Mouse (Mus musculus) kidney, postnatal 4 days (tissue): ENCODE measurements around the gene Sirt7.

ENCODE experiments used
- DNase-seq, 2 experiments: peaks; one replicate each; pipeline ENCODE4 v3.0.0; 2021; ENCODE audit warnings: mixed read lengths in 2 of 2

Gene Sirt7

DNA sequence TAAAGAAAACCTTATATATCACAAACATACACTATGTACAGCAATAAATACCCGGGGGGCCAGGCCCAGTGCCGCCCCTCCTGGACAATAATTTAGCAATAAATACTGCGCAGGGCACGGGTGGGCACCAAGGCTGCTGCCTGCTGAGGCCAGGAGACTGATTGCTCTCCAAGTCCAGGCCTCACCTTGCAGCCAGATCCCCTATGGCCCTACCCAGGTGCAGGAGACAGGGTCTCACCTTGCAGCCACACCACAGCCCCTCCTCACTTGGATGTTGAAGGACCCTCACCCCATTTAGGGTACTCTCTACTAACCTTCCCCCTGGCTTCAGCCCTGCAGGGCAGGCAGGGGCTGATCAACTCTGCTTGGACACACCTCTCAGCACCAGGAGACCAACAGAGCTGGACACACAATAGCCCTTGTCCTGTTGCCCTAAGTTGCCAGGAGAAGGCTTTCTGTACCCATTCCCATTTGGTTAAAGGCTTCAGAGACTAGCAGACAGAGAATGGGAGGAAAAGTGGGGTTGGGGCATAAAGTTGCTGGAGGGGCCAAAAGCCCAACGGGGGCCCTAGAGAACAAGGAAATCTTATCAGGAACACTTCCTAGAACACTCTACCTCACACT is at the start of gene Sirt7:
Sirt7 (minus strand) TSS at position 89 of the 624 bp plus-strand sequence.
- no peak for DNase-seq

DNA sequence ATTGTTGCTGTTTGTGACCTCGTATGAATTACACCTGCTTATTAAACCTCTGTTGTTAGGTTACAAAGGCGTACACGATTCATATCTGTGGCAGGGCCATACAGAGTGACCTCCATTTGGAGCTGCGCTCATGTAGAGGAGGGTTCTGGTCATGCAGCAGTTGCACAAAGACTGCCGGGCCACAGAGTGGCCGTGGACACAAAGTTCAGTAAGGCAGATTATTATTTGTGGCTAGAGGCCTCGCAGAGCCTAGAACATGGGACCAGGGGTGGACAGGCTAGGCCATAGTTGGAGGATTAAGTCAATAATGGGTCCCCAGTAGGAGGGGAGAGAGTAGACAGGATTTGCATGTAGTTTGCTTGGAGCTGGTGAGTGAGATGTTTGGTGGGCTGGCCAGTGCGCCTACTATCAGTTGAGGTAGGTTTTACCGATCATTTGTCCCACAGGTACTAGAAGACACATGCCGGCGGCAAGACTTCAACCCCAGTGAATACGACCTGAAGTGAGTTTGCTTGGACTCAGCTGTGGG is 48.6 kb upstream of the Sirt7 start:
- no peak for DNase-seq

- peak; percentile 98 to 99 for DNase-seq
Measured at GRCm38 (mm10) chr11:120672687-120673593, 47.9 kb upstream of the Sirt7 start, which contains the start of gene Aspscr1. TSS of gene Aspscr1 (plus strand) at chr11:120672973.

GRCm38 (mm10) chr11:120666617-120667016 is 41.6 kb upstream of the Sirt7 start:
- peak in 1 of 2 experiments; percentile 25 for DNase-seq

DNA sequence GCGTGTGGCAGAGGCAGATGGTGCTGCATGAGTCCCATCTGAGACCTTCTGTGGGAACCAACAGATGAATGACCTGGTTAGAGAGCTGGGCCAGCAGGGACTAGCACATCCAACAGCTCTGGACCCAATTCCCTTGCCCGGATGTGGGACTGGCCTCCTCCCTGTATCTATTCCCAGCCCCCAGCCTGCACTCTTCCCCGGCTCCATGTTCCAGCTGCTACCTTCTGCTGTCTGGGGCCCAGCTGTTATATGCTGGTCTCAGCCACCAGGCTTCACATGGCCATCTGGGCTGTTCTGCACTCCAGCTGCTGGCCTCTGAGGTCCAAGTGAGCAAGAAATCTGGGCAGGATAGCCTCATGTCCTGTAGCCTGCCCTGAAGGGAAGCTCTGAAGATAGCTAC is 40.4 kb upstream of the Sirt7 start:
- peak; percentile 70 to 72 for DNase-seq

DNA sequence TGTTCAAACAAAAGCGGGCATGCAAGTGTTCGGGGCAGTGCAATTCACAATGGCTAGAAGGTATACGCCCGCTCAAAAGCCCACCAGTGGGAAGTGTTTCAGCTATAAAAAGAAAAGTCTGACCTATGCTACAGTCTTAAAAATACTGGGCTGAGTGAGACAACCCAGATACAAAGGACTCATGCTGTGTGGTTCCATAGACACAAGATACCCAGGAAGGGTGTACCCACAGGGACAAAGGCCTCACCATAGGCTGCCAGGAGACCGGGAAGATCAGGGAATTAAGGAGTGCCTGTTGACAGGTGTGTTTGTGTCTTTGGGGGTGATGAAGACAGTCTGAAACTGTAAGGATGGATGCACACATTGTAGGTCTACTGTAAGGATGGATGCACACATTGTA is 38.7 kb upstream of the Sirt7 start:
- DNase-seq = no peak

GRCm38 (mm10) chr11:120662759-120663158 is 37.7 kb upstream of the Sirt7 start:
- no peak for DNase-seq

DNA sequence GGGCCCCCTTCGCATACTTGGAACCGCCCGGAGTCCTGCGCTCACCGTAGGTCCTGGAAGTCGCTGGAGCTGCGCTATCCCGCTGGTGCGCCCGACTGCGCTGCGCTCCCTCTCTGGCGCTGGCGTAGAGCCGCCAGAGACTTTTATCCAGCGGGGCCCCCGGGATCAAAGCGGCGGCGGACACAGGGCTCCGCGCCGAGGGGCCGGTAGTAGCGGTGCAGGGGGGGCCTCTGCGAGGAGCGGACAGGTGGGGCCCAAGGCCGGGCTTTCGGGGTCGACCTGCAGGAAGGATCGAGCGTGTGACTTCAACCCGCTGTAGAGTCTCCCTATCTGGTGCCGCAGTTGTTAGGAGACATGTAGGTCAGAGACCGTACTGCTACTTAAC is 36.0 kb upstream of the Sirt7 start, which contains the start of gene Notum:
Notum (minus strand) TSS at position 100 of the 385 bp plus-strand sequence.
- peak in 1 of 2 experiments; percentile 49 for DNase-seq

GRCm38 (mm10) chr11:120660301-120661075 is 35.4 kb upstream of the Sirt7 start:
- peak; percentile 67 to 75 for DNase-seq

DNA sequence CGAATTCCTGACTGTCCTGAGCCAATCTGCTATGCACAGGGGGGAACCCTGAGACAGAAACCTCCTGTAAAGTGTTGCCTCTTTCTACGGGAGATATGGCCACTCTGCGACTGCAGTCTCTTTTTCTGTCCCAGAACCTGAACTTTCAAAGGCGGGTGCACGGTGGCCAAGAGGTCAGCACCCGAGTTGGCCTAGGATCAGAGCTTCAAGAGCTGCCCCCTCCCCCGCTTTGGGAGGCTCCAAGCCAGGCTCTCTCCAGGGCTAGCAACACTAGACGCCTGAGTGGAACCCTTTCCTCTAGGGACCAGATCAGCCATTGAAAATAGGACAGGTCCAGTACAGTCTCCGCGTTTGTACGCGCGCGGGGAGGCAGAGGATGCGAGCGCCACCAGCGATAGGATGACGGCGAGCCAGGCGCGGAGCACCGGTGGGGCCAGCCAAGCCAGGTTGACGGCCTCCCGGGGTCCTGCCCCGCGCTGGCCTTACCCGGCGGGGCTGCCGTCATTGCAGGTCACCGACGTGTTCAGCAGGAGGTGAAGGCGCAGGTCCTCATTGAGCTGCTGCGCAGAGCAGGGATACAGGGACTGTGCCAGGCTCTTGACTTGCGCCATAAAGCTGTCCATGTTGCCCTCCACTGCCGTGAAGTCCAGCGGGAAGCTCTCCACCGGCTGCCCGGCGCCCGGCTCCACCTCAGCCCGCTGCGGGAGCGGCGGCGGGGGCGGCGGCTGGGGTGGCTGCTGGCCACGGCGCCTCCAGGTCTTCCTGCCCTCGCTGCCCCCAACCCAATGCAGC is 34.7 kb upstream of the Sirt7 start:
- DNase-seq = peak; percentile 24 to 49

DNA sequence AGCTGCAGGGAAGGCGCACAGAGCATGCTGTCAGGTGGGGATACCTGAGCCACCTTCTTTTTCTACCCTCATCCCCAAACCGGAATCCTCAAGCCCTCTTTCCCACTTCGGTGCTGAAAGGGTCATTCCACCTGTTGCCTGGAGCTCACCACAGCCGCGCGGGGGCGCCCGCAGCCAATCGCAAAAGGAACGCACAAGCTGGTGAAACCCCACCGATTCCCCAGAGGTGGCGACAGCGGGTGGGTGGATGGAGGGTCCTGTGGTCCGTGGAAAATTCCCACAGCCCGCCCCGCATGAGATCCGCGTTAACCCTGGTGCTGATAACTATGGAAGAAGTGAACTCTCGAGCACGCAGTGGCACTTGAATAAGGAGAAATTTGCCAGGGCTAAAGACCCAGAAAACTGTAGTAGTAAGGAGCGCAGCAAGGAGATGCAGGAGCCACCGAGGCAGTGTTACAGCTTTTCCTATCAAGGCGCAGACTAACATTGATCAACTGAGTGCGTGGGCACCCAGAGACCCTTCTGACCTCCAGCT is 33.9 kb upstream of the Sirt7 start:
- DNase-seq = peak; percentile 90 to 93

DNA sequence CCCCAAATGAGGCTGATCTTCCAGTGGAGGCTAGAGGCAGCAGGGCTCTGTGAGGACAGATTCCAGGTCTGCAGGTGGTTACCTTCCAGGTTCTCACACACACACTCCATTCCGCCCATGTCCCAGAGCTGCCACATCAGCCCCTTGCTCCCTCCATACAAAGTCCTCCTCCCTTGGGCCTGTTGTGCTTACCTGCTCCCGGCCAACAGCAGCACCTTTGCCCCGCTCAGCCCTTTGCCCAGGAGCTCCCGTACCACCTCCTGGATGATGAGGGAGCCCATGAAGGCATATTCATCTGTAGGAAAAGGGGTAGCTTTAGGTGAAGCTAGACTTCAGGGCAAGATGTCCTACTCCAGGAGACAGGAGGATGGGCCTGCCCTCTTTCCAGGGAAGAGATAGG is 32.3 kb upstream of the Sirt7 start:
- peak in 1 of 2 experiments; percentile 36 for DNase-seq

DNA sequence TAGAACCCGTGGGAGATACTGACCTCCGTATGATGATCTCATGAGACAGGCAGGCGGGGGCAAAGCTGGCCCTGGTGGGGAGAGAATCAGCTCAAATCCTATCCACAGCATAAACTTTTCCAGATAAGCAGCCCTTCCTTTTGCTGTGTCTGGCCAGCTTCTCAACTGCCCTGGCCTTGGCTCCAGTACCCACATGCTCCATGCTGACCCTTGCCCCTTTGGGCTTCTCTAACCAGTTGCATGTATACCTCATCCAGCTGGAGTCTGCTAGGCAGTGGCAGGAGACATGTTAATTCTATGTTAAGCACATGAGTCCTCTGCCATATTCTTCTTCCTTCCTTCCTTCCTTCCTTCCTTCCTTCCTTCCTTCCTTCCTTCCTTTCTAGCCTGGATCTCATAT is 29.7 kb upstream of the Sirt7 start:
- no peak for DNase-seq

DNA sequence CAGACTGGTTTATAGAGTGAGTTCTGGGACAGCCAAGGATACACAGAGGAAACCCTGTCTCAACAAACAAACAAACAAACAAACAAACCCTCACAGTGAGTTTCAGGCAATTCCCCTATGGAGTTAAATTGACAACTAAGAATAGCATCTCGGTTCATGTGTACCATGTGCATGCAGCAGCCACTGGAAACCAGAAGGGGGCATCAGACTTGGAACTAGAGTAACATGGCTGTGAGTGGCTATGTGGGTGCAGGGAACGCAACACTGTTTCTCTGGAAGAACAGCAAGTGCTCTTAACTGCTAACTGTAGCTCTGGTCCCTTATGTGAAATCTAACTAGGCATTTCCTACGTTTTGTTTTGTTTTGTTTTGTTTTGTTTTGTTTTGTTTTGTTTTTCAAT is 26.8 kb upstream of the Sirt7 start:
- no peak for DNase-seq

- peak; percentile 51 to 54 for DNase-seq
Measured at GRCm38 (mm10) chr11:120648001-120648476, 23.0 kb upstream of the Sirt7 start, which contains the start of gene Myadml2. TSS of gene Myadml2 (minus strand) at chr11:120648158.

DNA sequence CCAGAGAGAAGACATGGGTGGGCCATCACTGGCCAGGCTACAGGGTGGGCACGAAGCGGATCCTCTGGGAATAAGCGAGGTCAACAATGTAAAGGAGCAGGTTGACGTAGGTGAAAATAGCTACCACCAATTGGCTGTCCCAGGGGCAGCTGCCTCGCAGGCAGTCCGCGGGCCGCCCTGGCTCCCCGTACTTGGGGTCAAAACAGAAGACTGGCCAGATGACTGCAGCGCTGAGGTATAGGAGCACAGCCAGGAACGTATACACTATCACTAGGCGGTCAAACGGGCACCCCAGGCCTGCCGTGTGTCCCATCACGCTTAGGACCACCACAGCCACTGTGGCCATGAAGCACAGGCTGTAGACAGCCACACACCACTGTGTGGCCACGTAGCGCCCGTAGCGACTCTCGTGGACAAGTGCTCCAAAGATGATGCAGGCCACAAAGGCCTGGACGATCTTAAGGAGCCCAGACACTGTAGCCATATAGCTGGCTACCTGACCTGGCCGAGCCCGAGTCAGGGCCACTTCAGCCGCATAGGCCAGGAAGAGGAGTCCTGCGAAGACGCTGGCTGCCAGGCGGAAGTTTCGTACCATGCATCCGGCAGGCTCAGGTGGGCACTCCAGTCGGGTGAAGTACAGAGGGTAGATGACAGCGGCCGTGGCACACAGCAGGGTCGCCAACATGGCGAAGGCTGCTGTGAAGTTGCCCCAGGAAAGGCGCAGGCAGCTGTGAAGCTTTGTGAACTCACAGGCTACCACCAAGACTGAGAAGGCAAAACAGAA is 22.2 kb upstream of the Sirt7 start:
- no peak for DNase-seq

GRCm38 (mm10) chr11:120643601-120643987 is 18.6 kb upstream of the Sirt7 start, which contains the start of gene Pycr1:
TSS of gene Pycr1 (minus strand) at chr11:120643769.
- DNase-seq = peak; percentile 93 to 96

GRCm38 (mm10) chr11:120642939-120643600 is 18.0 kb upstream of the Sirt7 start:
- no peak for DNase-seq

DNA sequence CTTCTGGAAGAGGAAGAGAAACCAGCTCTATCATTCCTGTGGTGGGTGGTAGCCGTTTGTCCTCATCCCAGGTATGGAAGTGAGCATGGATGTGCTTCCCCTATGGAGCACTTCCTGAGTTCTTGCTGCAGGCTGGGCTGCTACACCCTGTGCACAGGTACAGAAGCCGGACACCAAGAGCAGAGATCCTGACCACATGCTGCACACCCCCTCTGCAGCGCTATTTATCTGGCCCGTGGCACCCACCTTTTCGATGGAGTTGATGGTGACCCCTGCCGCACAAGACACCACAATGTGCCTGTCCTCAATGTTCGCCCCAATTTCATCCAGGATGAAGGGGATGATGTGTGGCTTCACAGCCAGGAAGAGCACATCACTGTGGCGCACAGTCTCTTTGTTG is 16.8 kb upstream of the Sirt7 start:
- DNase-seq = no peak

DNA sequence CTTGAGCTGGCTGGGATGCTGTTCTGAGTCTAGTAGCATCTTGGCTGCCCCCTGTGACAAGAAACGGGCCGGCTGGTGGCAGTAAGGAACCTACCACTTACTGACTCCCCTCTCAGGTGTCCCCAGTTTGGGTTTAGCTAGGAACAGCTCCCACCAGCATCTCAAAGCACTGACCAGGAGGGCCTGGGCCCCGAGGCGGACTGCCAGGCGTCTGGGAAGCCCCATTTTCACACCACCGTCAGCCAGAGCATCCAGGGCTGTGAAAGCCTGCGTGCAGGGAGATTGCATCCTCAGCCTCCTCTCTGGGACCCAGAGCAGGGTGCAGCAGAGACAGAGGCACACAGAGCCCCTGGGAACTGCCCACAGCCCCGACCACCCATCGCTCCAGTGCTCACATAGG is 16.2 kb upstream of the Sirt7 start:
- no peak for DNase-seq
